Mouse (Mus musculus) T-helper 1 cell (primary cell): Measurements from ENCODE around the gene Gli2.

Source experiments
- in situ Hi-C: fragments of 300-600 bp; cut with MboI, MseI; formaldehyde crosslinking; loops from one replicate; pipeline ENCODE4 v1.15.1; 2025; ENCODE audit warnings: high pct_unique_total_duplicates

Gene Gli2

GRCm38 (mm10) chr1:119001454-119002034 lies 51.9 kb downstream of the Gli2 start:
- in situ Hi-C loops = no loop called here

- in situ Hi-C loops = no loop called here
Observed at GRCm38 (mm10) chr1:118994482-118995105, 58.8 kb downstream of the Gli2 start.

- in situ Hi-C loops = no loop called here
Observed at GRCm38 (mm10) chr1:118993775-118994174, 59.6 kb downstream of the Gli2 start.

- in situ Hi-C loops = no loop called here
Observed at GRCm38 (mm10) chr1:118988331-118988730, 65.1 kb downstream of the Gli2 start.

DNA sequence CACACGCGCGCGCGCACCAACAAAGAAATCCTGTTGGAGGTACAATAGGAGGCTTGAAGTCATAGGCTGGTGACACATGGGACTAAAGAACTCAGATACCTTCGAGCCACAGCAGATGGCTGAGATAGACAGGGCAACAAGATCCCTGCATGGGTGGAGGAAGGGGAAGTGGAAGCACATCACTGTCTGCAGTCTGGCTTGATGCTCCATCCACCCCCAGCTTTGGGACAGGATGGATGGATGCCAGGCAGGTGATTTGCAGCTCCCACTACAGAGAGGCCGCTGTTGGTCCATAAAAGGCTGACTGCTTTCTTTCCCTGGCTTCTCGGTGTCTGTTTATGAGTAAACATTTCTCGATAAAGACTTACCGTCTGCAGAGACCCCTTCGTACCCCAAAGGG lies 65.9 kb downstream of the Gli2 start:
- in situ Hi-C loops = no loop called here

GRCm38 (mm10) chr1:118983389-118983788 lies 70.0 kb downstream of the Gli2 start:
- in situ Hi-C loops = no loop called here

GRCm38 (mm10) chr1:118982805-118983211 lies 70.6 kb downstream of the Gli2 start:
- in situ Hi-C loops = no loop called here

- in situ Hi-C loops = no loop called here
Observed at GRCm38 (mm10) chr1:118981943-118982804, 71.2 kb downstream of the Gli2 start.

- in situ Hi-C loops = no loop called here
Observed at GRCm38 (mm10) chr1:118980636-118981035, 72.8 kb downstream of the Gli2 start.

DNA sequence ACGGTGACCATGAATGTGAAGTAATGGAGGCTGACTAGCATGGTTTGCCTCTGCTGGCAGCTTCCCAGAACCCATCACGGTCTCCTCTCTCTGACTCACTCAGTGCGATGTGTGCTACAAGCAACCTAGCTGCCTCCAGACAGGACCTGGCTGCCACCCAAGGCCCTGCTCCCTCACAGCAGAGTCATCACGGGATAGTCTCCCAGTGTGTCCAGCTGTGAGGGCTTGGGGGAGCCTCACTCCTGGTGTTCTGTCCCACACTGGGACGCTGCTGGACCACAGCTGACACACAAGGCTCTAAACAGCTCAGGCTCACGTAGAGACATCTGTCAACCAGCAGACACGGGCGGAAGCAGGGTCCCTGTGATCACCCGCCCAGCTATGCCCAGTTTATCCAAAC lies 76.8 kb downstream of the Gli2 start:
- in situ Hi-C loops = no loop called here

GRCm38 (mm10) chr1:118975376-118975775 lies 78.0 kb downstream of the Gli2 start:
- in situ Hi-C loops = no loop called here

DNA sequence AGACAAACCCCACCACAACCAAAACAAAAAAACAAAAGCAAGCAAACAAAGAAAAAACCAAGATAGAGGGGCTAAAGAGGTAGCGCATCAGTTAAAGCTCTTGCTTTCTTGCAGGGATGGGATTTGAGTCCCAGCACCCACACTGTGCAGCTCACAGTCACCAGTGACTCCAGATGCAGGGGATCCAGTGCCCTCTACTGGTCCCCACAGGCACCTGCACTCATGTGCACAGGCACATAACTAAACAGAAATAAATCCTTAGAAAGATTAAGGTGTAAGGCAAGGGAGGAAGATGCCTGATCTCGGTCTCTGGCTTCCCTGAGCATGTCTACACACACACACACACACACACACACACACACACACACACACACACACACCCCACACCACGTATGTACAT lies 83.4 kb downstream of the Gli2 start:
- in situ Hi-C loops = no loop called here

DNA sequence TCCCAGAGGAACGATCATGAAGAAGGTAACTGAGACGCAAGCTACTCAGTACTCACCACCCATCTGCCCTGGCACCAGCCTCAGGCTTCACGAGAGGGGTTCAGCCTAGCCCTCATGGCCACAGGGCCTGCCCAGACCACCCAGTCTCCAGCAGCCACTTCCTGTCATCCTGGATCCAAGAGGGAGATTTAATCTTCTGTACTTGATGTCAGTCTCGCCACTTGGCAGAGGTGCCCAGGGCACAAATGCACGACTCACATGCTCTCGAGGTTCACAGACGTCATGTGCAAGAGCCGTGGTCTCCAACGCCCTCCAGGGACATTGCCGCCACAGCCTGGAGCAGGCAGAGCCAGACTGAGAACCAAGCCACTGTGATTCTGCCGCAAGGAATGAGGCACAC lies 84.0 kb downstream of the Gli2 start:
- in situ Hi-C loops = no loop called here

GRCm38 (mm10) chr1:118968661-118969179 lies 84.7 kb downstream of the Gli2 start:
- in situ Hi-C loops = no loop called here

- in situ Hi-C loops = no loop called here
Observed at GRCm38 (mm10) chr1:118967976-118968375, 85.4 kb downstream of the Gli2 start.

DNA sequence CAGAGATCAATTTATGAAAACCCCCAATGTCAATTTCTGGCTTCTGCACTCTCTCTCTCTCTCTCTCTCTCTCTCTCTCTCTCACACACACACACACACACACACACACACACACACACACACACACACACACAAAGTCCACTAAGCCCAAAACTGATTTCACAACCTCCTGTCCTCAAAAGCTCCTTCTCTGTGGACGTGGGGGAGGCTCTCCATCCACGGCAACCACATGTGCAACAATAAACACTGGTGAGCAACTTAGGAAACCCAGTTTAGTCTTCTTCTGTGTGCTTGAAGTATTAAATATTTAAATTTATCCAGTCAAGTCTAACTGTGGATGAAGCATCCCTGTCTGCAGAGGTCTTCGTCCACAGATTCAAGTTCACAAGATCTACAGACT lies 86.1 kb downstream of the Gli2 start:
- in situ Hi-C loops = no loop called here

GRCm38 (mm10) chr1:118958644-118959043 lies 94.8 kb downstream of the Gli2 start:
- in situ Hi-C loops = no loop called here

- in situ Hi-C loops = no loop called here
Observed at GRCm38 (mm10) chr1:118955791-118956190, 97.6 kb downstream of the Gli2 start.

- in situ Hi-C loops = no loop called here
Observed at GRCm38 (mm10) chr1:118954434-118955301, 98.8 kb downstream of the Gli2 start.

GRCm38 (mm10) chr1:118953031-118953430 lies 100.4 kb downstream of the Gli2 start:
- in situ Hi-C loops = no loop called here

DNA sequence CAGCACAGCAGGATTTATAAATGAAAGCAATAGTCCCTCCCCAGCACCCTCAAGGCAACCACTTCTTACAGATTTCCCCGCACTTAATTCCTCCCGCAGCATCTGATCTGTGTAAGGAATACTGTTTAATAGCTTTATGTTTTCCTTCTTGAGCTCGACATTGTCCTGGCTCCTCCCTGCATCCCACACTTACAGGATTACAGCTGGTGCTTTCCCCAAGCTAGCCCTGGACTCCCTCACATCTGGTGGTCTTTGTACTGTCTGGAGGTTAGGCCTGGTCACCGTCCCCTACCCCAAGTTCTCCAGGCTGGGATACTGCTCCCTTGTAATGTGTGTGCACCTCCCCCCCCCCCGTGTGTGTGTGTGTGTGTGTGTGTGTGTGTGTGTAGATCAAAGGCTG lies 101.1 kb downstream of the Gli2 start:
- in situ Hi-C loops = no loop called here

GRCm38 (mm10) chr1:118948407-118948806 lies 105.0 kb downstream of the Gli2 start:
- in situ Hi-C loops = no loop called here
